Comparison of ENCODE assay signal across 17 mouse cellular contexts in the genomic region with DNA sequence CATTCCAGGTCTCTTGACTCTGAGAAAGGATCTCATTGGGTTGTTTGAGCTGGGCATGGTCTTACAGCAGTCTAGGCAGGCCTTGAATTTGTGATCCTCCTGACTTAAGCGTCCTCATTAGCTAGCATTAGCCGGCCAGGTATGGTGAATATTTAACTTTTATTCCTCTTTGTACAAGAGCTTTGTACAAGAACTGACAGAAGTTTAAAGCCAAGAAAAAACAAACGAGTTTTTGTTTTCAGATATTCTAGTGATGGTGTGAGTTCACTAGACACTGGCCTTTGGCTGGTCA. TPM values are rescaled to one million over a fixed set of nuclear protein-coding genes. Genes with fewer than 3 reads are reported as not detected.
DNase-seq lines count a peak whose midpoint lies in the region; ATAC-seq and TF ChIP-seq lines count a peak whose summit lies in the region.
"Had no signal": no experiment of that assay in that cellular context is flagged by ENCODE, and none has a peak within 500 bp of the region (broad histone marks: within the 10 kb centered on the region; RNA-seq: fewer than 3 reads in every experiment).

No protein-coding gene starts in this region.

- H3K4me1 ChIP-seq in liver, adult 2 months (ENCODE audit: control insufficient read depth, insufficient read depth, low read length) = peaks cover 11% of the 10 kb centered on the region; the same call in 1 of the 2 replicates
- peaks cover 12% of the 10 kb centered on the region; the same call in 1 of the 2 replicates for H3K4me1 ChIP-seq in liver, postnatal 0 days (ENCODE audit: insufficient read depth)
- H3K4me1 ChIP-seq in intestine, embryonic 15.5 days (replicated peaks) = peaks cover 19% of the 10 kb centered on the region
- H3K4me1 ChIP-seq in small intestine, adult 2 months (ENCODE audit: control insufficient read depth, insufficient read depth, insufficient read length, low read length) = peaks cover 27% of the 10 kb centered on the region; the same call in 1 of the 2 replicates
- peaks cover 46% of the 10 kb centered on the region for H3K4me1 ChIP-seq in lung, adult 2 months (ENCODE audit: control insufficient read depth, insufficient read depth, low read length)
- H3K4me1 ChIP-seq: forebrain, embryonic 15.5 days had no signal

- H3K9me3 ChIP-seq in liver, postnatal 0 days (ENCODE audit: low read length) = no peaks in the 10 kb centered on the region
- H3K9me3 ChIP-seq in intestine, embryonic 15.5 days = no peaks in the 10 kb centered on the region
- H3K9me3 ChIP-seq: embryonic facial prominence, embryonic 12.5 days; forebrain, embryonic 15.5 days; G1E; heart, embryonic 13.5 days had no signal

- no peaks in the 10 kb centered on the region for H3K36me3 ChIP-seq in liver, adult 2 months (ENCODE audit: control insufficient read depth, insufficient read depth, low read length)
- no peaks in the 10 kb centered on the region for H3K36me3 ChIP-seq in liver, postnatal 0 days (replicated peaks; ENCODE audit: insufficient read depth, low read length)
- H3K36me3 ChIP-seq in intestine, embryonic 15.5 days = no peaks in the 10 kb centered on the region
- no peaks in the 10 kb centered on the region for H3K36me3 ChIP-seq in small intestine, adult 2 months (ENCODE audit: control insufficient read depth, insufficient read depth, low read length)
- H3K36me3 ChIP-seq: embryonic facial prominence, embryonic 12.5 days; forebrain, embryonic 15.5 days; G1E had no signal

- H3K4me3 ChIP-seq in liver, adult 2 months (ENCODE audit: insufficient read depth, low read depth, low read length) = no peak overlapping the region
- no peak overlapping the region for H3K4me3 ChIP-seq in liver, postnatal 0 days (ENCODE audit: low read depth, low read length)
- H3K4me3 ChIP-seq in intestine, embryonic 15.5 days (replicated peaks) = no peak overlapping the region
- no peak overlapping the region for H3K4me3 ChIP-seq in small intestine, adult 2 months (ENCODE audit: low read depth, low read length)
- H3K4me3 ChIP-seq in lung, adult 2 months (replicated peaks; ENCODE audit: extremely low read depth, low read depth, low read length) = no peak overlapping the region
- H3K4me3 ChIP-seq: embryonic facial prominence, embryonic 12.5 days; forebrain, embryonic 15.5 days; heart, embryonic 13.5 days had no signal

- H3K9ac ChIP-seq in liver, adult 2 months (ENCODE audit: low read depth, low read length) = no peak overlapping the region
- no peak overlapping the region for H3K9ac ChIP-seq in liver, postnatal 0 days (replicated peaks)
- no peak overlapping the region for H3K9ac ChIP-seq in intestine, embryonic 15.5 days
- H3K9ac ChIP-seq: embryonic facial prominence, embryonic 12.5 days; forebrain, embryonic 15.5 days; heart, embryonic 13.5 days had no signal

- no peak overlapping the region for H3K4me2 ChIP-seq in liver, postnatal 0 days (ENCODE audit: low read depth, low read length)
- peak overlapping the region; percentile 35 for H3K4me2 ChIP-seq in intestine, embryonic 15.5 days (replicated peaks)
- H3K4me2 ChIP-seq: embryonic facial prominence, embryonic 12.5 days; forebrain, embryonic 15.5 days; heart, embryonic 13.5 days had no signal

- H3K27ac ChIP-seq in liver, adult 2 months (replicated peaks; ENCODE audit: insufficient read depth, low read depth, low read length) = peak overlapping the region; percentile 1; the same call in 1 of the 2 replicates
- H3K27ac ChIP-seq in liver, postnatal 0 days (ENCODE audit: low read depth) = no peak overlapping the region
- H3K27ac ChIP-seq in intestine, embryonic 15.5 days = peak overlapping the region; percentile 76
- H3K27ac ChIP-seq in small intestine, adult 2 months (ENCODE audit: insufficient read depth, low read depth, low read length) = peak overlapping the region; percentile 77
- H3K27ac ChIP-seq: embryonic facial prominence, embryonic 12.5 days; forebrain, embryonic 15.5 days; heart, embryonic 13.5 days had no signal

- ATAC-seq in liver, postnatal 0 days = no peak
- ATAC-seq in intestine, embryonic 15.5 days = peak; percentile 84
- ATAC-seq: forebrain, embryonic 15.5 days had no signal

- TF ChIP-seq POLR2A in liver, adult 2 months (IDR thresholded peaks at IDR 0.05; ENCODE audit: extremely low read depth, insufficient read depth, low read length) = no peak
- TF ChIP-seq POLR2A in small intestine, adult 2 months (IDR thresholded peaks at IDR 0.05; ENCODE audit: low read depth, low read length) = no peak
- TF ChIP-seq POLR2A in lung, adult 2 months (IDR thresholded peaks at IDR 0.05; ENCODE audit: borderline replicate concordance, extremely low read depth, low read depth, low read length) = no peak

- peak; percentile 91 for DNase-seq in liver, adult 2 months (ENCODE audit: extremely low read depth, low read depth, low spot score)
- no peak for DNase-seq in liver, postnatal 0 days
- no peak for DNase-seq in lung, adult 2 months
- DNase-seq in left cerebral cortex, postnatal 4 days = no peak
- DNase-seq: adrenal gland, adult 8-10 months; adrenal gland, postnatal 36 days; cerebellum, adult 11 months; cerebellum, adult 8-10 months; cerebellum, postnatal 25 days; gastrocnemius, postnatal 36 days; heart, postnatal 36 days had no signal

- no peak for TF ChIP-seq EP300 in liver, postnatal 0 days (IDR thresholded peaks at IDR 0.05; ENCODE audit: low read depth)

- intact Hi-C loops in left cerebral cortex, postnatal 4 days (cut with DNase I) = no loop called here

- H3K27me3 ChIP-seq in liver, adult 2 months (ENCODE audit: control insufficient read depth, insufficient read depth, low read length) = no peaks in the 10 kb centered on the region
- no peaks in the 10 kb centered on the region for H3K27me3 ChIP-seq in liver, postnatal 0 days (ENCODE audit: insufficient read depth, low read length)
- H3K27me3 ChIP-seq in intestine, embryonic 15.5 days (replicated peaks) = no peaks in the 10 kb centered on the region
- H3K27me3 ChIP-seq in small intestine, adult 2 months (ENCODE audit: control insufficient read depth, insufficient read depth, low read length) = no peaks in the 10 kb centered on the region
- H3K27me3 ChIP-seq: embryonic facial prominence, embryonic 12.5 days; forebrain, embryonic 15.5 days; heart, embryonic 13.5 days had no signal

- WGBS in liver, adult 2 months = 24% methylated on average over 3 of the region's 3 CpGs
- WGBS in liver, postnatal 0 days (ENCODE audit: insufficient replicate concordance) = 54% methylated on average over 3 of the region's 3 CpGs
- 48% methylated on average over 3 of the region's 3 CpGs for WGBS in intestine, embryonic 15.5 days
- WGBS in small intestine, adult 2 months = 24% methylated on average over 3 of the region's 3 CpGs
- 60% methylated on average over 3 of the region's 3 CpGs for WGBS in lung, adult 2 months

- TF ChIP-seq CTCF in liver, adult 2 months (IDR thresholded peaks at IDR 0.05; ENCODE audit: low read depth, low read length) = no peak
- TF ChIP-seq CTCF in liver, postnatal 0 days (IDR thresholded peaks at IDR 0.05; ENCODE audit: low read depth) = no peak
- no peak for TF ChIP-seq CTCF in small intestine, adult 2 months (IDR thresholded peaks at IDR 0.05; ENCODE audit: extremely low read depth, insufficient read length, insufficient replicate concordance, low read depth, low read length)
- no peak for TF ChIP-seq CTCF in lung, adult 2 months (IDR thresholded peaks at IDR 0.05; ENCODE audit: insufficient read depth, low read length)

- peaks cover 29% of the 10 kb centered on the region; the same call in 1 of the 2 replicates for H3K79me2 ChIP-seq in liver, adult 2 months (ENCODE audit: control insufficient read depth, insufficient read depth, low read length)

RNA-seq across cellular contexts. Expression of gene Pcnx, which starts 24.2 kb away (rescaled TPM):
- 14.5 and 20.7 TPM in 2 replicates for total RNA-seq in liver, adult 2 months (2014; rRNA removed)
- 9.5 and 10.6 TPM in 2 replicates for polyA plus RNA-seq in liver, adult 2 months (2012; rRNA removed)
- 2.4 and 2.7 TPM in 2 replicates for polyA plus RNA-seq in liver, postnatal 0 days (2015; fragmentation: Nextera tagmentation; extraction: Ambion mirVana)
- 6.8 and 11.6 TPM in 2 replicates for polyA plus RNA-seq in intestine, embryonic 15.5 days (2015; fragmentation: Nextera tagmentation; extraction: Ambion mirVana)
- 13.0 and 29.1 TPM in 2 replicates for polyA plus RNA-seq in small intestine, adult 2 months (2012; rRNA removed)
- polyA plus RNA-seq in lung, adult 2 months (2012; rRNA removed) = 39.7 and 66.8 TPM in 2 replicates
- total RNA-seq in left cerebral cortex, postnatal 4 days (2021) = 100 to 1,000 TPM in 1 of 2 experiments, 10 to 100 TPM in 1; 92.7 to 107 TPM
- polyA plus RNA-seq: G1E had no signal
